Mouse (Mus musculus): ENCODE measurements around the gene Fam53b. TPM values are rescaled to one million over a fixed set of nuclear protein-coding genes. Genes with fewer than 3 reads are reported as not detected.
A peak's percentile ranks its signal among the peaks of the same experiment; 100 is the strongest.

The Fam53b gene
- 10 to 100 TPM; 48.8 to 61.1 (median 54.6) TPM for total RNA-seq (2022)

GRCm38 (mm10) chr7:132813416-132814088 is at the start of gene Fam53b:
Gene Fam53b (minus strand): TSS chr7:132813886.
- peak in 1 of 2 experiments; percentile 62 for DNase-seq (ENCODE audit: low spot score in 2 of 2)

DNA sequence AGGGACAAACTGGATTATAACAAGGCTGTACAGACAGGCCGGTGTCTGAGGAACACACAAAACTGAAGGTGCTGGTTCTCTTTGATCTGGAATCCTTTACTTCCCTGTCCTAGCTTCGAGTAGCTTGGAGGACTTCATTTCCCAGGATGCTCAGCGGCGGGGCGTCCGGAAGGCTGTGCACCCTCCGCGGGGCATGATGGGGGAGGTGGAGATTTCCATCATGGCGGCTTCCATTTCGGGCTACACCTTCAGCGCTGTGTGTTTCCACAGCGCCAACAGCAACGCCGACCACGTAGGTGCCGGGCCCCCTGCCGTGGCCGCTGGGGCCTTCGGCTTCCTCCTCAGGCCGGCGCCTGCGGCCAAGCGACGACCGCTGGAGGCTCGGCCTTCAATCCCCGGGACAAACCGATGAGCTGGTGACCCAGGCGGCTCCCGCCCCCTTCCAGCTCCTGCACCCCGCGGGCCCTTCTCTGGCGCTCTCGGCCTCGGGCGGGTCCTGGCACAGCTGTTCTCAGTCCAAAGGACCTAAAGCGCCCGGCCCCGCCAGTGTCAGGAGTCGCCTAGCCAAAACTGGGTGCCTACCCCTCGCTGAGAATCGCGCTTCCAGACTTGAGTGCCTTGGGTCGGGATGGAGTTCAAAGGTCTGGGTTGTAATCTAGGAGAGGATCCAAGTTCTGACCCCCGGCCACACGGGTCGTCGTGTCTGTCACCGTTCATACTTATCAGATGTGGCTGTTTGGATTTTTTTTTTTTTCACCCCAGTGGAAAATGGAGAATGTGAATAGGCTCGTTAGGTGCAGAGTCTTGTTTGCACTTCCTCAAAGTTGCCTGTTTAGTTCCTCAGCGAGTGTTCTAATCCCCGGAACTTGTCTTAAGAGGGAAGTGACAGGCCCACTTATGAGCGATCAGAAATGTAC is 45.6 kb upstream of the Fam53b start, which contains the start of gene Abraxas2:
Gene Abraxas2 (plus strand): TSS at position 184 of the 917 bp plus-strand sequence.
- DNase-seq (ENCODE audit: low spot score in 2 of 2): peak; percentile 83 to 85

DNA sequence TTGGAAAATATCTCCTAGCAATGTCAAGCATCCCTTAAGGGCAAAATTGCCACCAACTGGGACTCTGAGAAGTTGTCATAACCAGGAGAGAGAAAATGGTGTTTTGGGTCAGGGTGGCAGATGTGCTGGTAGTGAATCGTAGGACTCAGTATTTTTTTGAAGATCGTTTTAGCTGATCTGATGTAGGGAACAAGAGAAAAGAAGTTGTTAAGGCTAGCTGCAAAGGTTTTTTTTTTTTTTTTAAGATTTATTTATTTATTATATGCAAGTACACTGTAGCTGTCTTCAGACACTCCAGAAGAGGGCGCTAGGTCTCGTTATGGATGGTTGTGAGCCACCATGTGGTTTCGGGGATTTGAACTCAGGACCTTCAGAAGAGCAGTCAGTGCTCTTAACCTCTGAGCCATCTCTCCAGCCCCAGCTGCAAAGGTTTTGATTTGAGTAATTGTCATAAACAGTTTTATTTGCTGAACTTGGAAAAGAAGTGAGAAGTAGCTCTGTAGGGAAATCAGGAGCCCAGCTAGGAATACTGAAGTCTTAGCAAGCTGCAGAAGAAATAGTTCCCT is 44.4 kb upstream of the Fam53b start:
- no peak for DNase-seq (ENCODE audit: low spot score in 2 of 2)

GRCm38 (mm10) chr7:132856083-132856482 is 42.4 kb upstream of the Fam53b start:
- DNase-seq (ENCODE audit: low spot score in 2 of 2): no peak

DNA sequence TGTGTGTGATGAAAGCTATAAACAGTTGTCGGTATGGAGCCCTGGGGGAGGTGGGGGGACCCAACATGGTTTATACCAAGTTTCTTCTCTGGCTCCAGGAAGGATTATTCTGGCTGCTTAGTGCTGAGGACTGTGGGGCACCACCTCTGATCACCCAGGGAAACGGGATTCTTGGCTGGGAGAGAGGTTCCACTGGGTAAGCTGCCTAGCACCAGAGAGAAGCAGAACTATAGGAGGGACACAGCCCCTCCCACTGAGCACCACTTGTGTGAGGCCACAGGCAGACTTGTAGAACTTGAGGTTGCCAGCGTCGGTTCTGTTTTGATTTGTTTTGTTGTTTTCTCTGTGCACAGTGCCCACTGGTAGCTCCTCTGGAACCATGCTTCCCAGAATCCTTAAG is 40.3 kb upstream of the Fam53b start:
- peak in 1 of 2 experiments; percentile 15 for DNase-seq (ENCODE audit: low spot score in 2 of 2)

- DNase-seq (ENCODE audit: low spot score in 2 of 2): no peak
Observed at GRCm38 (mm10) chr7:132853361-132853760, 39.7 kb upstream of the Fam53b start.

DNA sequence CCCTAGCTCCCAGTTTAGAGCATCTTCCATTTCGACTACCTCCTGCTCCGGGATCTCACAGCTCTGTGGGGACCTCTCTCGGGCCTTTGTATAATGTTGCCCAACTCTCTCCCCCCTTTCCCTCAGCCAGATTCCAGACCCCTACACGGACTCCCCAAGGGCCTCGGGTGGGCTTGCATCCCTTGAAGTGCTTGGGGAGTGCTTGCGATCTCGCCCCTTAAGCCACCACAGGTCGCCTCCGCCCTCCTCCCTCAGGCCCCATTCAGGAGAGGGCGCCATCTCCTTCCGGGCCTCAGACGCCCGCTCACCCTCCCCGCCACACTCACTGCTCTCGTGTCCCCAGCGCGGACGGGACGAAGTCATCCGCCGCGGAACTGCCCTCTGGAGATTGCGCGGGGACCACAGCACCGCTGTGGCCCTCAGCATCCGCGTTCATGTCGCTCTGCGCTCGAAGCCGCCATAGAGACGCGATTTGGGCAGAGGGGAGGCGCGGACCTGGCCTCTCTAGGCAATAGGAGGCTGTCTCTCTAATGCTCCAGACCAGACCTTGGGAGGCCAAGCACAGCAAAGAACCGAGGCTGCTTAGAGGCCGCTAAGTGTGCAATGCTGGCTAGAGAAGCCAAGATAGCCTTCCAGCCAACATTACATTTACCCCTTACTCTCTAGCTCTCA is 38.6 kb upstream of the Fam53b start, which contains the start of gene Eef1akmt2:
Gene Eef1akmt2 (minus strand): TSS at position 501 of the 672 bp plus-strand sequence.
- DNase-seq (ENCODE audit: low spot score in 2 of 2): peak; percentile 65 to 79

DNA sequence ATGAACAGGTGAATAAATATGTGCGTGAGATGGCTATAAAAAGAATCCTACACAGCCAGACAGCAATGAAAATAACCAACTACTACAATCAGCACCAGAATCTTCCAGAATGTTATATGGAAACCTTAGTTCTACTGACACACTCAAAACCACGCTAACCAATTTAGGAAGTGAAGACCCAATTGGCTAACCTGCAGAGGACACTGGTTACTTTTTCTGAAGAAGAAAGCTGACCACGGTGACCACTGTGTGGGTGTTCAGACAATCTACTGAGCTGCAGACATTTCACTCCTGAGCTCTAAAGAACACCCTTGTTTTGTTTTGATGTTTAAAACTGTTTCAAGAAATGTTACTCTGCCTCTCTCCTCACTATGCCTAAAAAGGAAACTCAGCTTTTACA is 29.5 kb upstream of the Fam53b start:
- DNase-seq (ENCODE audit: low spot score in 2 of 2): no peak

GRCm38 (mm10) chr7:132842455-132842854 is 28.8 kb upstream of the Fam53b start:
- no peak for DNase-seq (ENCODE audit: low spot score in 2 of 2)

GRCm38 (mm10) chr7:132841287-132841686 is 27.6 kb upstream of the Fam53b start:
- no peak for DNase-seq (ENCODE audit: low spot score in 2 of 2)

DNA sequence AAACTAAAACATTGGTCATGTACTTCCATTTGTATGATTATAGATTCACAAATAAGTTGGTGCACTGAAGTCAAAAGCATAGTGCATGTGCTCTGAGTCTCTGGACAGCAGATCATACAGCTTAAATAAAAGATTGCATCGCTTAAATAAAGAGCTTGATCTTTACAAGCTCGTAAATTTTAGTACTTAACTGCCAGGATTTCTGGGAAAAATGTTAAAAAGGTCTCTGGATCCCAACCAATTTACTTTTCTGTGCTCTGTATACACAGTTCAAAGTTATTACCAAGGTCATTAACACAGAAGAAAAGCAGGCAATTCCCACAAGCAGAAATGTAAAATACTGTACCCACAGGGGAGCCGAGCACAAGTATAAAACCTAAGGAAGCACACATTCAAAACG is 17.3 kb upstream of the Fam53b start:
- no peak for DNase-seq (ENCODE audit: low spot score in 2 of 2)

DNA sequence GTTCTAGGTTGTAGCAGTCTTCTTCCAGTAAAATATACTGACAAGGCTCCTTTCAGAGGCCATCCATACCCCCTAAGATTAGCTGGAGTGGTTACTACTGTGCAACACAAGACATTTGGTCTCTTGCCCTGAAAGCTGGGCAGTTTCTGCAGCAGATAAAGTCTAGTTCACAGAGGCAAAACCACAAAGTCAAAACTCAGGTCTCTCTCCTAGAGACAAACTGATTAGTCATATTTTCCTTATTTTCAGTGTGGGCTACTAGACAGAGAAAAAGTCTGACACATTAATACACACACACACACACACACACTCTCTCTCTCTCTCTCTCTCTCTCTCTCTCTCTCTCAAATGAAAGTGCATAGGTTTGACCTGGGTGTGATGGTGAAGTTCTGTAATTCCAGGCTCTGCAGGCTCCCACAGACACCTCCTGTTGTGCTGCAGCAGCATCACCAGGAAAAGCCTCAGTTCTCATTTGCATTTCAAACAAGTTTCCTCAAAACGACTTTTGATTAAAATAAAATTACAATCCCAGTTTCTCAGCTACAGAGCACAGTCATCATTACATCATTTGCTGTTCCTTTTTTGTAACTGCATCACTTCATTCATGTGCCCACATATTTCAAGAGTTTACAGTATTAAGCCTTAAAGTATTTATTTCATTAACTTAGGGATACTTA is 10.8 kb upstream of the Fam53b start:
- DNase-seq (ENCODE audit: low spot score in 2 of 2): no peak

GRCm38 (mm10) chr7:132823832-132824231 is 10.1 kb upstream of the Fam53b start:
- DNase-seq (ENCODE audit: low spot score in 2 of 2): no peak

DNA sequence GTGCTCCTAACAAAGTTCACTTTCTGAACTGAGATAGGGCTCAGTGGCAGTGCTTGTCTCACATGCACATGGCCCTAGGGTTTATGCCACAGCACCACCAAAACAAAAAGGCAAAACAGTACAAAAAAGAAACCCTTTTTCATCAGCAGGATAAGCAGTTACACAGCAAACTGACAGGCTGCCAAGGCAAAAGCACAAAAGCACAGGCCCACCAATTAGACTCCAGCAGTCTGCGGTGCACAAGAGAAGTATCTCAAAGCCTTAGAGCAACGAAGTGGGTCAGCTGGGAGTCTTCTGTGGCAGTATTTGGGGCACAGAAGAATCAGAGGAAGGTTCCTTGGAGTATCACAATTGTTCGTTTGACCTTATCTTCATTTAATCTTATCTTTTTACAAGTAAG is 7.0 kb upstream of the Fam53b start:
- no peak for DNase-seq (ENCODE audit: low spot score in 2 of 2)

- no peak for DNase-seq (ENCODE audit: low spot score in 2 of 2)
Observed at GRCm38 (mm10) chr7:132817056-132817455, 3.4 kb upstream of the Fam53b start.

GRCm38 (mm10) chr7:132816528-132816927 is 2.8 kb upstream of the Fam53b start:
- no peak for DNase-seq (ENCODE audit: low spot score in 2 of 2)

DNA sequence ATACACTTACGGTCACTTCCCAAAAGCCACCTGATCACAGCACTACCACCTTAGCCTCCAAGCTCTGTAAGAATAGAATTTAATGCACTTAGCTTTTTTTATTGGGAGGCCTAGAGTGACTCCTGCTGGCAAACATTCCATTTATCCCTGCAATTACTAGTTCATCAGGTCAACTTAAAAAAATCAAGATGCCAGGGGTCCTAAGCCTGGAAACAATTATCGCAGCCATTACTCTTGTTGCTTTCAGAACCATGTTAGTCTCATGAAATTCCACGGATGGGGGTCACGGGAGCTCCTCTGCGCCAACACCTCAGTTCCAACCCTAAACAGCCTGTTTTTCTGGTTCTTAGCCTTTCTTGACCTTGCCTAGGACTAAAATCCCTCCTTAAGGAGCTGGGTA is 1.4 kb upstream of the Fam53b start:
- DNase-seq (ENCODE audit: low spot score in 2 of 2): no peak

DNA sequence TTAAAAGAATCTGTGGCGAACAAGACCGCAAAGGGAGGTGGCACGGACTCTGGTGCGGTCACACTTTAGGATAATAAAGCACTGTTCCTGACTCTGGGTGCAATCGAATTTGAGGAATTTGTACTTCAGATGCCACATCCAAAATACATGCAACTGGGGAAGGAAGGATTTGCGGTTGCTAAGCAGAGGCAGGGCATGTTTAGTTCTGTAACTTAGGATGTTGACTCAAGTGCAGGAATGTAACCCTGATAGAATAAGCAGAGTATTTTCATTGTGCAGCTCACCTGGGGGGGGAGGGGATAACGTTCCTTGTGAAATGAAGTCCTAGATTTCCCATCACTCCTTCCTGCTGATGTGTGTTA is 384 bp upstream of the Fam53b start:
- DNase-seq (ENCODE audit: low spot score in 2 of 2): no peak

DNA sequence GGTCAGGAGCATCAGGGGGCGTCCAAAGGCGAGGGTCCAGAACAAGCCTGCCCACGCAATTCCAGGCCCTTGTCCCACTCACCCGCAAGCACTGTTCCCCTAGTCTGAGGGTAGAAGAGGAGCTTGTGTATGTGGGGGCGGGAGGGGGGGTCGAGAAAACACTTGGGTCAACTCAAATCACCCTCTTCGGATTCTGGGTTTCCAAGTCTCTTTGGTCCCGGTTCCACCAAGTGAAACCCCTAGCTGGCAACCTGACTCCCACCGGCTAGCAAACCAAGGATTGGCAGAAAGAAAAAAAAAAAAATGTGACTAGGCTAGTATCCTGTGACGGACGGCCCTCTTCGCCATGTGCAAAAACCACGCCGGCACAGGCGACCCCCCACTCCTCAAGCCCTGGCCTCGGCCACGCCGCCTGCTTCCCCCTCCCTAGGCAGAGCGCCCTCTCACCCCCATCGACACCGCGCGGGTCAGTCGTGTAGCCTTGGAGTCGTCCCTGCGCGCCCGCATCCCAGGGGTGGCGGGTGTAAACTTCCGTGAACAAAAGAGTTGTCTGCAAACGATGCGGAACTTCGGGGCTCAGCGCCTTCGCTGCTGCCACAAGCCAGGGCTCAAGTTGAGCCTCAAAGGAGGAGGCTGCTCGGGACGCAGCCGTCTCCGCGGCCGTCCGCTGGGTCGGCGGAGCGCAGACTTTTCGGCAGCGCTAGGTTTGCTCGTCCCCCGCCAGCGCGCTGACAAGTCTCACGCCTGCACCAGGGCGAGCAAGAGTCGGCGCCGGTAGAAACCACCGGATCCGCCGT is 869 bp downstream of the Fam53b start:
- no peak for DNase-seq (ENCODE audit: low spot score in 2 of 2)

Measured in layer of hippocampus, adult 8-10 months (tissue).